Mouse (Mus musculus) heart, postnatal 0 days (tissue): ENCODE results near the gene Szrd1.

Source experiments
- CTCF ChIP-seq: IDR thresholded peaks from 2 replicates; pipeline ENCODE4 v1.5.1; 2016; ENCODE audit warnings: antibody characterized with exemption, control low read depth, low read depth
- EP300 ChIP-seq: IDR thresholded peaks from 2 replicates; pipeline ENCODE4 v1.6.1; 2016; ENCODE audit warnings: antibody characterized with exemption, low read depth

DNA sequence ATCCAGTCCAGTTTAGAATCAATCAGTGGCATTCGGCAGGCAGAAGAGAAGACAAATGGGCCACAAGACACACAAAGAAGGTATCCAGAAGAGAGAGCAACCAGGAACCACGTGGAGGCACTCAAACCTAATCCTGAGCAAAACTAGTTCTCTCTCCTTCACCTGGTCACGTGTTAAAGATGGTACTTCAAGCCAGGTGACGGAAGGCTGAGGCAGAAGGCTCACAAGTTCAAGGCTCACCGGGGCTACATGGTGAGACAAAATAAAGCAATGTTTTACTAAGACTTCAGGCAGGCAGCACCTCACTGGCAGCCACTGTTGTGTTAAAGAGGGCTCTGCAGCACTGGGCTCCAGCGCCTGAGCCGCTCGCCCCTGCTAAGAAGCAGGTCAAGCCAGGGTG lies 7.4 kb downstream of the Szrd1 start:
- no peak for TF ChIP-seq CTCF
- no peak for TF ChIP-seq EP300
